Mouse (Mus musculus): ENCODE data around the gene Slc26a11. TPM values are rescaled to one million over a fixed set of nuclear protein-coding genes. Genes with fewer than 3 reads are reported as not detected.

The Slc26a11 gene
- 1 to 10 TPM; 4.3 to 6.0 TPM for total RNA-seq (2021)
- long read RNA-seq, experiment 1, partial matches to known transcripts, result 3 of 9 reads
- long read RNA-seq, experiment 1, other reads (novel, unspliced or antisense), result 4 of 9 reads
- long read RNA-seq, experiment 2, partial matches to known transcripts, result 2 of 7 reads
- long read RNA-seq, experiment 2, other reads (novel, unspliced or antisense), result 2 of 7 reads

GRCm38 (mm10) chr11:119355443-119356385 lies at the start of gene Slc26a11, which contains the start of gene Sgsh:
Slc26a11 (plus strand) TSS chr11:119355557.
Sgsh (minus strand) TSS chr11:119355536.
- DNase-seq (ENCODE audit: low spot score in 2 of 2), result peak; percentile 64 to 70

GRCm38 (mm10) chr11:119306762-119307657 lies 48.3 kb upstream of the Slc26a11 start:
- DNase-seq (ENCODE audit: low spot score in 2 of 2), result no peak

- no peak for DNase-seq (ENCODE audit: low spot score in 2 of 2)
These were observed 47.8 kb upstream of the Slc26a11 start, which contains the start of gene Card14 for GRCm38 (mm10) chr11:119307658-119307867. Card14 (plus strand) TSS chr11:119307768.

GRCm38 (mm10) chr11:119307916-119308315 lies 47.4 kb upstream of the Slc26a11 start:
- DNase-seq (ENCODE audit: low spot score in 2 of 2), result no peak

- no peak for DNase-seq (ENCODE audit: low spot score in 2 of 2)
These were observed 44.7 kb upstream of the Slc26a11 start for GRCm38 (mm10) chr11:119310621-119311020.

- no peak for DNase-seq (ENCODE audit: low spot score in 2 of 2)
These were observed 41.0 kb upstream of the Slc26a11 start for GRCm38 (mm10) chr11:119314252-119314936.

- no peak for DNase-seq (ENCODE audit: low spot score in 2 of 2)
These were observed 38.6 kb upstream of the Slc26a11 start for GRCm38 (mm10) chr11:119316720-119317119.

GRCm38 (mm10) chr11:119322521-119322920 lies 32.8 kb upstream of the Slc26a11 start:
- no peak for DNase-seq (ENCODE audit: low spot score in 2 of 2)

- no peak for DNase-seq (ENCODE audit: low spot score in 2 of 2)
These were observed 30.3 kb upstream of the Slc26a11 start for GRCm38 (mm10) chr11:119325068-119325467.

- DNase-seq (ENCODE audit: low spot score in 2 of 2), result no peak
These were observed 24.8 kb upstream of the Slc26a11 start for GRCm38 (mm10) chr11:119330592-119330991.

GRCm38 (mm10) chr11:119331970-119332369 lies 23.4 kb upstream of the Slc26a11 start:
- DNase-seq (ENCODE audit: low spot score in 2 of 2), result no peak

GRCm38 (mm10) chr11:119338271-119339059 lies 16.9 kb upstream of the Slc26a11 start:
- DNase-seq (ENCODE audit: low spot score in 2 of 2), result no peak

- DNase-seq (ENCODE audit: low spot score in 2 of 2), result no peak
These were observed 16.2 kb upstream of the Slc26a11 start for GRCm38 (mm10) chr11:119339179-119339578.

GRCm38 (mm10) chr11:119339637-119340036 lies 15.7 kb upstream of the Slc26a11 start:
- DNase-seq (ENCODE audit: low spot score in 2 of 2), result peak; percentile 64 to 79

- no peak for DNase-seq (ENCODE audit: low spot score in 2 of 2)
These were observed 11.2 kb upstream of the Slc26a11 start for GRCm38 (mm10) chr11:119344178-119344577.

GRCm38 (mm10) chr11:119344865-119345264 lies 10.5 kb upstream of the Slc26a11 start:
- no peak for DNase-seq (ENCODE audit: low spot score in 2 of 2)

GRCm38 (mm10) chr11:119347125-119347524 lies 8.2 kb upstream of the Slc26a11 start:
- no peak for DNase-seq (ENCODE audit: low spot score in 2 of 2)

- DNase-seq (ENCODE audit: low spot score in 2 of 2), result no peak
These were observed 3.2 kb upstream of the Slc26a11 start for GRCm38 (mm10) chr11:119352113-119352512.

GRCm38 (mm10) chr11:119353946-119354345 lies 1.4 kb upstream of the Slc26a11 start:
- peak in 1 of 2 experiments; percentile 18 for DNase-seq (ENCODE audit: low spot score in 2 of 2)

Measured in layer of hippocampus, postnatal 14 days (tissue).